Mouse (Mus musculus) liver, postnatal 0 days (tissue): ENCODE results near the gene Pcbd2. TPM values are rescaled to one million over a fixed set of nuclear protein-coding genes. Genes with fewer than 3 reads are reported as not detected.

Experiments
- ATAC-seq: fragments of 200-750 bp; cut with Nextera tagmentation; 2 replicates; pipeline ENCODE4 v1.8.0; 2017; ENCODE audit warnings: mild to moderate bottlenecking, moderate library complexity
- DNase-seq: peaks from one replicate; pipeline ENCODE4 v3.0.0-alpha.2; 2016
- H3K27ac ChIP-seq: fragments of 300-500 bp; sonication (generic); 2 replicates; pipeline ENCODE4 v1.5.1; 2014; ENCODE audit warnings: antibody characterized with exemption, moderate library complexity, mild to moderate bottlenecking, low read depth
- H3K27me3 ChIP-seq: fragments of 300-500 bp; sonication (generic); 2 replicates; pipeline ENCODE4 v1.6.1; 2014; ENCODE audit warnings: low read length, control low read depth, mixed read lengths; ENCODE audit not compliant: insufficient read depth
- H3K36me3 ChIP-seq: fragments of 300-500 bp; sonication (generic); replicated peaks from 2 replicates; pipeline ENCODE4 v1.6.1; 2014; ENCODE audit warnings: mild to moderate bottlenecking, control low read depth, low read length, moderate library complexity, mixed read lengths; ENCODE audit not compliant: insufficient read depth
- H3K4me1 ChIP-seq: fragments of 300-500 bp; sonication (generic); 2 replicates; pipeline ENCODE4 v1.6.1; 2014; ENCODE audit warnings: antibody characterized with exemption, mild to moderate bottlenecking, control low read depth; ENCODE audit not compliant: insufficient read depth
- H3K4me2 ChIP-seq: fragments of 300-500 bp; sonication (generic); 2 replicates; pipeline ENCODE4 v1.6.1; 2014; ENCODE audit warnings: low read depth, mild to moderate bottlenecking, low read length, moderate library complexity, mixed read lengths
- H3K4me3 ChIP-seq: fragments of 300-500 bp; sonication (generic); 2 replicates; pipeline ENCODE4 v1.5.1; 2014; ENCODE audit warnings: low read depth, low read length
- H3K9ac ChIP-seq: fragments of 300-500 bp; sonication (generic); replicated peaks from 2 replicates; pipeline ENCODE4 v1.6.1; 2014; ENCODE audit warnings: mild to moderate bottlenecking, moderate library complexity
- H3K9me3 ChIP-seq: fragments of 300-500 bp; sonication (generic); 2 replicates; pipeline ENCODE4 v1.6.1; 2016; ENCODE audit warnings: mild to moderate bottlenecking, control low read depth, low read length, mixed read lengths
- CTCF ChIP-seq: sonication (generic); IDR thresholded peaks from 2 replicates; pipeline ENCODE4 v1.5.1; 2016; ENCODE audit warnings: antibody characterized with exemption, low read depth
- EP300 ChIP-seq: IDR thresholded peaks from 2 replicates; pipeline ENCODE4 v1.6.1; 2016; ENCODE audit warnings: antibody characterized with exemption, low read depth, mild to moderate bottlenecking
- WGBS: fragments of 180-500 bp; shearing (Covaris S2); extraction: QIAGEN DNeasy Blood & Tissue Kit; methylation state at CpG from one replicate; pipeline ENCODE4 v1.1.7; 2014; ENCODE audit not compliant: insufficient replicate concordance; 5-methylcytosine and 5-hydroxymethylcytosine counted together
- polyA plus RNA-seq: library from polyadenylated mRNA; unstranded; fragments of >200 nt; fragmentation: Nextera tagmentation; extraction: Ambion mirVana; gene quantifications from 2 replicates; pipeline ENCODE4 v1.2.1, GENCODE M21; 2015

Gene Pcbd2
- polyA plus RNA-seq, 1 experiment from 2014 or later: 49.2 TPM

DNA sequence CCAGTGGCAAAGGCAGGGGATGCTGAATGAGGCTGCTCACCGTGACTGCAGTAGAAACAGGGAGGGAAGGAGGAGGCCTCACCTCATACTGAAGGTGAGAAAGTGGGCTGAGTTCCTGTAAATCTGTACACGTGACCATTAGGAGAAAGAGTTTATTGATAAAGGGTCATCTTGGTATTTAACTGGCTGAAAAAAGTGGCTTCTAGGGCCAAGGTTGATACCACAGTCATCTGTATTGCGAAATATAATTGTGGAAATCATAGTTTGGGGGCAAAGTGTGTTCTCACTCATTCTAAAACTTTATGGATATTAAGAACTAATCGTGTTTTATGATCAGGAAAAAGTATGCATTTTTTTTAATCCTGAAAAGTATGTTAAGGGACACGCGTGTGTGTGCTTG is 87.7 kb downstream of the Pcbd2 start:
- DNase-seq (no peak), ATAC-seq (no peak)
- no peak overlapping the region for H3K4me2 ChIP-seq
- H3K4me3 ChIP-seq: no peak overlapping the region
- no peaks in the 10 kb centered on the region for H3K36me3 ChIP-seq
- no peak overlapping the region for H3K27ac ChIP-seq
- TF ChIP-seq CTCF (no peak), EP300 (no peak)
- 73% methylated on average over 6 of the region's 6 CpGs for WGBS
- H3K9me3 ChIP-seq: no peaks in the 10 kb centered on the region
- H3K4me1 ChIP-seq: no peaks in the 10 kb centered on the region
- no peak overlapping the region for H3K9ac ChIP-seq
- 0 out of 2 replicates have a peak, but pooled peaks cover 2% of the 10 kb centered on the region for H3K27me3 ChIP-seq

GRCm38 (mm10) chr13:55822499-55822898 is 95.3 kb downstream of the Pcbd2 start:
- Histone ChIP-seq H3K4me3 (no peak overlapping the region), H3K27me3 (peaks cover 59% of the 10 kb centered on the region), H3K9ac (no peak overlapping the region), H3K27ac (no peak overlapping the region), H3K4me1 (no peaks in the 10 kb centered on the region), H3K4me2 (no peak overlapping the region), H3K9me3 (no peaks in the 10 kb centered on the region), H3K36me3 (no peaks in the 10 kb centered on the region)
- TF ChIP-seq EP300 (no peak), CTCF (no peak)
- 52% methylated on average over 5 of the region's 5 CpGs for WGBS
- DNase-seq (no peak), ATAC-seq (no peak)

DNA sequence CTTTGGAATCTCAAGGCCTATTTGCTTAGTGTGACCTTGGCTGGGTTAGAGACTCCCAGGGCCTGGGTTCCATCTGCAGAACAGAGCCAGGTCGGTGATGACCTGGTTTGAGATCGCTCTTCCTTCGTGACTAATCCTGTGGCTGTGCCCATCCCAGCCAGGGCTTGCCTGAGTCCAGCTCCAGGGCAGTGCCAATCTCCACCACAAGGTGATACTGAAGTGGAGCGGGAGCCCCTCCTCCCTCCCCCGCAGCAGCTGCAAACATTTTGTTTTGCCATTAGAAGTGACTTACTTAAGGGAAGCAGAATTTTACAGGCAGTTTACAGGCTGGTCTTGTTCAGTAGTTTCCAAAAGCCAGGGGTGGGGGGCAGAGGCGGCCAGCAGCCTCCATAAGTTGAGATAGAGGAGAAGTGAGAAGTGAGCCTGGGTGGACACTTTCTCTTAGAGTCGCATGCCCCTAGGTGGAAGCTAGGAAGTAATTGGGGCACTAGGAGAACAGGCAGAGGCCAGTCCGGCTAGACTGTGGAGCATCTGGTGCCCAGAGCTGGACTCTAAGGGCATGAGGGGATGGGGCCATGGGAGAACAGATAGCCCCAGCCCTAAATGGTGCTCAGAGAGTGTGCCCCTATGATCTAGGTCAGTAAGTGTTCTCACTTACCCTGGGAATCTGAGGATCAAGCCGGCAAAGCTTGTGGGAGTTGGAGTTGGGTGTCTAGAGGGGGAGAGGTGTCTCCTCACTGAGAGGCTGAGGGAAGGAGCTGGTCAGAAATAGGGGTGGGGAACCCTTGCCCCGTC is 97.2 kb downstream of the Pcbd2 start:
- Histone ChIP-seq H3K9ac (no peak overlapping the region), H3K27ac (no peak overlapping the region)
- WGBS: 21% methylated on average over 10 of the region's 10 CpGs

DNA sequence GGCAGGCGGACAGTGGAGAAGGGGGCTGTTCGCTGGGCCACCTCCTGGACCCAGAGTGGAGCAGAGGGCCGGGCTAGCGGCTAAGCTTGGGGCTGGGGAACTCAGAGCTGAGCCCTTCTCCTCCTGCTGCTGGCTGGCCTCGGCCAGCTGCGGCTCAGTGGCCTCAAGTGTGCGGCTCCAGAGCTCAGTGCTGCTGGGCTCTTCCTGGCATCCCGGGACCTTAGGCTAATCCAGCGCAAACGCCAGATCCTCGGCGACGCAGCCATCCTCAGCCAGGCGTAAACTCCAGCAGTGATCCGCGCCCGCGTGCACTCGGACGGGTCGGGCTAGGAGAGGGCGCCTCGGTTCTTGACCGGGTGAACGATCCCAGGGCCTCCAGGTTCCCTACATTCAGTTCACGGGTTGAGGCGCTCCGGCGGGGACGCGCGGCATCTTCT is 98.1 kb downstream of the Pcbd2 start:
- Histone ChIP-seq H3K4me3 (no peak overlapping the region), H3K36me3 (no peaks in the 10 kb centered on the region), H3K4me2 (no peak overlapping the region), H3K27me3 (peaks cover 87% of the 10 kb centered on the region), H3K27ac (no peak overlapping the region), H3K9ac (no peak overlapping the region), H3K4me1 (0 out of 2 replicates have a peak, but pooled peaks cover 3% of the 10 kb centered on the region), H3K9me3 (no peaks in the 10 kb centered on the region)
- DNase-seq (no peak), ATAC-seq (no peak)
- TF ChIP-seq CTCF: no peak
- TF ChIP-seq EP300: no peak
- 9% methylated on average over 32 of the region's 32 CpGs for WGBS

More for the DNA sequence above, 97.2 kb downstream of the Pcbd2 start:
- no peak overlapping the region for H3K4me3 ChIP-seq
- H3K4me2 ChIP-seq: no peak overlapping the region
- peaks cover 78% of the 10 kb centered on the region for H3K27me3 ChIP-seq
- no peak for DNase-seq
- H3K9me3 ChIP-seq: no peaks in the 10 kb centered on the region
- ATAC-seq: no peak
- no peaks in the 10 kb centered on the region for H3K36me3 ChIP-seq
- H3K4me1 ChIP-seq: 0 out of 2 replicates have a peak, but pooled peaks cover 3% of the 10 kb centered on the region
- TF ChIP-seq CTCF (no peak), EP300 (no peak)

DNA sequence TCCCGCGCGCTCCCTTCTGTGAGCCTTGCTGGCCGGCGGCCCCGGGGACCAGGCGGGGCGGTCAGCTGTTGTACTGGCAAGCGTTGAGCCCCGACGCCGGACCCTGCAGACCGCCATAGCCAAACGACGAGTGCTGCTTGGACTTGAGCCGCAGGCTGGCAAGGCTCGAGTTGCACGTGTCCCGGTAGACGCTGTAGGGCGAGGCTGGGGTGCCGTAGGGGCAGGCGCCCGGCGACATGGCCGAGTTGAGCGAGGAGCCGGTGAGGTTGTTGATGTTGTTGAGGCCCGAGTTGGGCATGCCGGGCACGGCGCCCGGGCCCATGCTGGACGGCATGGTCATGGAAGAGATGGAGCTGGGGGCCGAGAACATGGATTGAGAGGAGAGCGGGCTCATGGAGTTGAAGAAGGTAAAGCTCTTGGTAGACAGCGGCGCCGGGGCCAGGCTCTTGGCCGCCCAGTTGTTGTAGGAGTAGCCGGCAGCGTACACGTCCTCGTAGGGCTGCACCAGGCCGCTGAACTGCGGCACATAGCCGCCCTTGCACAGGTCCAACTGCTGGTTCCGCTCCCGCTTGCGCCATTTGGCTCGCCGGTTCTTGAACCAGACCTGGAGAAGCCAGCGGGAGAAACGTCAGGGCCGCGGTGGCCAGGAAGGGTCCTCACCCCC is 99.0 kb downstream of the Pcbd2 start:
- Histone ChIP-seq H3K4me2 (no peak overlapping the region), H3K9me3 (no peaks in the 10 kb centered on the region), H3K27me3 (peaks cover 93% of the 10 kb centered on the region), H3K9ac (no peak overlapping the region), H3K27ac (no peak overlapping the region), H3K4me1 (peaks cover 6% of the 10 kb centered on the region), H3K4me3 (no peak overlapping the region), H3K36me3 (no peaks in the 10 kb centered on the region)
- DNase-seq (peak; percentile 32), ATAC-seq (no peak)
- WGBS: 5% methylated on average over 54 of the region's 56 CpGs
- TF ChIP-seq EP300: no peak
- TF ChIP-seq CTCF: no peak

Other genes with a start within 250 kb of the Pcbd2 start
- gene Dbn1, start 239.3 kb upstream of the Pcbd2 start, polyA plus RNA-seq: 4.1 and 4.2 TPM in 2 replicates
- 15.9 and 17.0 TPM in 2 replicates for gene Pdlim7, start 213.7 kb upstream of the Pcbd2 start, polyA plus RNA-seq
- 18.1 and 20.2 TPM in 2 replicates for gene Dok3, start 198.1 kb upstream of the Pcbd2 start, polyA plus RNA-seq
- gene Ddx41, start 190.7 kb upstream of the Pcbd2 start, polyA plus RNA-seq: 17.0 and 17.2 TPM in 2 replicates
- gene Fam193b, start 156.2 kb upstream of the Pcbd2 start, polyA plus RNA-seq: 5.0 and 5.3 TPM in 2 replicates
- gene Tmed9, start 153.6 kb upstream of the Pcbd2 start, polyA plus RNA-seq: 45.1 and 46.6 TPM in 2 replicates
- gene B4galt7, start 127.5 kb upstream of the Pcbd2 start, polyA plus RNA-seq: 5.4 and 6.4 TPM in 2 replicates
- 16.2 and 16.7 TPM in 2 replicates for gene Caml, start 104.4 kb upstream of the Pcbd2 start, polyA plus RNA-seq
- gene Ddx46, start 92.3 kb upstream of the Pcbd2 start, polyA plus RNA-seq: 9.8 and 11.7 TPM in 2 replicates
- 8.6 and 9.0 TPM in 2 replicates for gene B230219D22Rik, start 34.2 kb upstream of the Pcbd2 start, polyA plus RNA-seq
- gene Txndc15, start 12.7 kb upstream of the Pcbd2 start, polyA plus RNA-seq: 42.3 and 44.9 TPM in 2 replicates
- 0.13 TPM in 2 replicates for gene Catsper3, start 57.2 kb downstream of the Pcbd2 start, polyA plus RNA-seq
- not detected in 2 replicates for gene Pitx1, start 108.8 kb downstream of the Pcbd2 start, polyA plus RNA-seq